Mouse (Mus musculus): ENCODE measurements at regions not wholly inside any gene's neighbourhood (a gene's known extent, or its start where the extent isn't known, plus 50 kb on each side); places are given as distances from the start of the nearest gene placed in this dataset.

- DNase-seq (ENCODE audit: low spot score in 2 of 2) = no peak
Measured at GRCm38 (mm10) chr6:24263796-24264195, 95.9 kb upstream of the Slc13a1 start.

DNA sequence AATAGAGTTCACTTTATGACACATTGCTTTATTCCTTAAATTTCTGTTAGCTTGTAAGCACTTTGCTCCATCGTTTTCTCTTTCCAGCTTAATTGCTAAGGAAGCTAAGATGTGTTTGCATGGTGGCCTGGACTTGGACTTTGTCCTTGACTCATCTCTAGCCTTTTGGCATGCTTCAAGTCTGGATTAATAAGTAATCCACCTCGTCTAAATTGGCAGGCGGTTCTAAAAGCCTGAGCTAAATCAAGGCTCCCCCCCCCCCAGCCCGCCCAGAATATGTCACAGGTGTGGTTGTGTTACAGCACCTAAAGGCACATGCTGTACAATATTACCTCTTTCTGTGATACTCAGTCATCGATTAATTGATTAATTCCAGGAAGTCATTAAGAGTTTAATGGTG lies 94.7 kb upstream of the Slc13a1 start:
- no peak for DNase-seq (ENCODE audit: low spot score in 2 of 2)

- no peak for DNase-seq (ENCODE audit: low spot score in 2 of 2)
Measured at GRCm38 (mm10) chr6:24245591-24245990, 77.7 kb upstream of the Slc13a1 start.

DNA sequence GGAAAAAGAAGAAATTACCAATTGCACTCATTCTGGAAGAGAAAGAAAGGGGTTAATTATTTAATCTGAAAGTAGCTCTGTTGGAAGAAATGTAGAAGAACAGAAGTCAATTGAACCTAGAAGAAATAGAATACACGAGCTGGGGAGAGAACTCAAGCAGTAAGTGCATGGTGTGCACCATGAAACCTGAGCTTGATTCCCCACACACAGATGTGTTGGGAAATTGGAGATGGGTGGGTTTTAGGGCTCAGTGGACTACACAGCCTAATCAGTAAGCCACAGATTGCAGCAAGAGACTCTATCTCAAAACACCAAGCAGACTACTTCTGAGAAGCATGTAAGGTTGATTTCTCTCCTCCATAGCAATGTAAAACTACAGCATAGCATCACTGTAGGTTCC lies 70.6 kb upstream of the Slc13a1 start:
- DNase-seq (ENCODE audit: low spot score in 2 of 2) = no peak

DNA sequence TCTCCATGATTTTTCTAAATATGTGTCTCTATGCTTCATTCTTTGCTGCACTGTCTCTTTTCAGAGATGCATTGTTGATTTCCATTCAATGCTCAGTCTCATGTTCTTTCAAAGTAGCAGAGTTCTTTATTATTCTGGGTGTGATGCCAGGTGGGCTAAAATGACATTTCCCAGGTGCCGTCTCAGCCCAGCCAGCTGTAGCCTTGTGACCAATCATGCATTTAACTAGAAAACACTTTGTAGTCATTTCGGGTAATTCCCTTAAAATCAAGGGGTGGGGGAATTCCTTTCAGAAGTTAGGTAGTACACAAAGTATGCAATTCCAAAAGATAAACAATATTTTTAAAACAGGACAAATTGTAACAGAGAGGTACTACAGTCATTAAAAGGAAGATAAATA lies 70.2 kb upstream of the Slc13a1 start:
- DNase-seq (ENCODE audit: low spot score in 2 of 2) = no peak

DNA sequence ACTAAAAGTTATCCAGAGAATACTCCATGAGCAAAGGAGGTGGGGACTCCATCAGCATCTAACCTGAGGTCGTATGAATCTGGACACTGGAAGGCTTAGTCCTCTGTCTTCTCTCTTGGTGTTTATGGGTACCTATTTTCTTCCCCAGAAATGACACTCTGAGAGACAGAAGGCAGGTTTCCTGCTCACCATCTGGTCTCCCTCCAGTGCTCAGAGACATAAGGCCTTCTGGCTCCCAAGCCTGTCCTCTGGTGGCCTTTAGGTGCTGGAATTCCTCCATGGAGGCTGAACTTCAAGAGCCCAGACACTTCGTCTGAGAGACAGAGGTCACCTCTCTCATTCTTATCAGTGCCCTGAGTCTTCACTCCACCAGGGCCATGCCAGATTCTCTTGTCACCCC lies 65.7 kb upstream of the Slc13a1 start:
- DNase-seq (ENCODE audit: low spot score in 2 of 2) = no peak

DNA sequence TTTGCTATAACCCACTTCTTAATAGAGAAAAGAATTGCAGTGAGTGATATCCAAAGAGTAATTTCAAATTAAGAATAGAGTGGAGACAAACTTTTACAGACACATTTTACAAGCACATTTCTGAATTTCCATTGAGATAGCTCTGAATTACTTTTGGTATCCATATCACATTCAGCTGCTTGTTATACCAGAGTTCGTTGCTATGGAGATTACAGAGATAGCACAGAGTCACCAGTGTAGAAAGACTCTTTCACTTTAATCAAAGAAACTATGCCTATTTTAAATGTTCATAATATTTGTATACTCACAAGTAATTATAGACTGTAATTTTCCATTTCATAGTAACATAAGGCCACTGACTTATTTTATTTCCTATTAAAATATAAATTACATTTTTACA lies 52.7 kb upstream of the Slc13a1 start:
- DNase-seq (ENCODE audit: low spot score in 2 of 2) = no peak

GRCm38 (mm10) chr6:24219882-24220522 lies 52.1 kb upstream of the Slc13a1 start:
- DNase-seq (ENCODE audit: low spot score in 2 of 2) = no peak
